Mouse (Mus musculus) kidney, postnatal 25 days (tissue): Measurements from ENCODE around the gene Cdc42ep2.
"Not testable (repeated sequence)": the region's sequence is repeated elsewhere in the genome, so short reads cannot be mapped to it uniquely, and the experiment has no call there.

Experiments used
- DNase-seq, 2 experiments: peaks; one replicate each; pipeline ENCODE4 v3.0.0; 2021; ENCODE audit warnings: mixed read lengths in 2 of 2

Gene Cdc42ep2

GRCm38 (mm10) chr19:5911430-5912102 lies 13.1 kb downstream of the Cdc42ep2 start:
- no peak for DNase-seq

DNA sequence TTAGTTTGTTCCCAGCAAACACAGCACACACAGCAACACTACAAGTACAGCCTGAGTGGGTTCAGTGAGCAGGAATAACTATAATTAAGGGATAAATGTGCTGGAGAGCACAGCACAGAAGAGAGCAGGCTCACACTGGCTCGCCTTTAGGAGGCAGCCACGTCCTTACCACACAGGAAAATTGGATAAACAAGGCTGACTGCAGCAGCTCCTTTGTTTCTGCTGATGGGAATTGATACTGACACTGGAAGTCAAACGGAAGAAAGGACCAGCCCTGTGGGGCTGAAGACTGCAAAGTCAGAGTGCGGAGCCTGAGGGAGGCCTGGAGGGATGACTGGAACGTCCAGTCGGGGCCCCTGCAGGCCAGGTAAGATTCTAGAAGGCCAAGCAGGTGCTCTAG lies 14.4 kb downstream of the Cdc42ep2 start:
- DNase-seq, result no peak

GRCm38 (mm10) chr19:5907275-5907674 lies 17.3 kb downstream of the Cdc42ep2 start:
- DNase-seq, result no peak

- peak; percentile 97 to 98 for DNase-seq
Measured at GRCm38 (mm10) chr19:5894002-5894678, 30.5 kb downstream of the Cdc42ep2 start, which contains the start of gene Tigd3. TSS of gene Tigd3 (minus strand) at chr19:5894149.

DNA sequence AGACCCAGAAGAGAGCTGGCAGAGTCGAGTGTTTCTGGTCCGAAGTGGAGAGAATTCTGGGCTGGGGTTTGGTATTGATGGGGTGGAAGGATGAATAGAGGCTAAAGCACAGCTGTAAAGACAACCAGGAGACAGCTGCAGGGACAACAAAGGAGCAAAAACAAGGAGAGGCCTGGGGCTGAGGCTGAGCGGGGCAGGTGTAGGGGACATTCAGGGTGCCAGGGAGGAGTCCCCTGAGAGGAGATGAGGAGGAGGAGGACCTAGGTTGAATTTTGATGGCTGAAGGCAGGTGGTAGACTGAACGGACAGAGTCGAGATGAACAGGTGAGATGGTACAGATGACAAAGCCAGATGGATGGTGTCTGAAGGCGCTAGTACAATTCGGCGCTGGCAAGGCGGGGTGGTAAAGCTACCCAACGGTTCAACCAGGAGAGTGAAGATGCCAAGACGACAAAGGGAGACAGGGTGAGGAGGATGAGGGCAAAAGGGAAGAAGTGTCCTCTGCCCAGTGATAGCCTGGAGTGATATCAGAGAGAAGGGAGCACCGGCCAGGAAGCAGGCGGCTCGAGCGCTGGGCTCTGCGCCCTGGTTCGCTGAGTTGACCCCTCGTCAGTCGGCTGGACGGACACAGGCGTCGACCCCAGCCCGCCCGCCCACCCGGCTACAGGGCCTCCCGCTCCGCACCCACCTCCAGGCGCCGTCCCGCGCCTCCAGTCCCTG lies 31.2 kb downstream of the Cdc42ep2 start:
- DNase-seq, result no peak

GRCm38 (mm10) chr19:5892735-5893134 lies 31.9 kb downstream of the Cdc42ep2 start:
- no peak for DNase-seq

DNA sequence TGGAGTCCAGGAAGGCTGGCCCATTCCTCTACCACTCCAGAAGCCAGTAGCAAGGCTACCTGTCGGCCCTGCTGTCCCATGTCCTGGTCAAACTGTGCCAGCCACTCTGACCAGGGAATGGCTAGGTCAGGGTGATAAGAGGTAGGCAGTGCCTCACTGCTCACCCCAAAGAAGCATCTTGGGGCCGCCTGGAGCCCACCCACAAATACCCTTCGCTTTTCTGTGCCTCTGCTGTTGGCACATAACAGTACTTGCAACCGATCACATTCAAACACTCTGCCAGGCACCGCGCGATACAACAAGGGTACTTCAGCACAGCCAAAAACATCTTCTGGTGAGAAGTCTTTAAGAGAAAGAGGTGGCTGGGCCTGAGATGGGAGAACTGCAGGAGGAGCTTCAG lies 32.4 kb downstream of the Cdc42ep2 start:
- DNase-seq, result no peak

GRCm38 (mm10) chr19:5891521-5892258 lies 32.9 kb downstream of the Cdc42ep2 start:
- no peak for DNase-seq

DNA sequence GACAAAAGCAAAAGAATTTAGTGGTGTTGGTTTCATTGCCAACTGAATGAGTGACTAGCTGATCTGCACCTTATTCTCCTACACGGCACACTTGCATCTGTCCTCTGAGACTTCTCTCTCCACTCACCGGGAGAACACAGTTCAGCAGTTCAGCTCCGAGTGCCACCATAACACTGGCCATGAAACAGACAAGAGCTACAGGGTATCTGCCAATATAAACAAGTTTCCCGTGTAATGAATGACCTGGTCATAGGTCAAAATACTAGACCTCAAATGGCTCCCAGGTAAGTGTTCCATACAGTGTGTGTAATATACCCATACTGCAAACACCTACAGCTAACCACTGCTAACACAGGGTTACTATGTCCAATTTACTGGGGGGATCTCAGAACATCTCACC lies 35.4 kb downstream of the Cdc42ep2 start:
- no peak for DNase-seq

DNA sequence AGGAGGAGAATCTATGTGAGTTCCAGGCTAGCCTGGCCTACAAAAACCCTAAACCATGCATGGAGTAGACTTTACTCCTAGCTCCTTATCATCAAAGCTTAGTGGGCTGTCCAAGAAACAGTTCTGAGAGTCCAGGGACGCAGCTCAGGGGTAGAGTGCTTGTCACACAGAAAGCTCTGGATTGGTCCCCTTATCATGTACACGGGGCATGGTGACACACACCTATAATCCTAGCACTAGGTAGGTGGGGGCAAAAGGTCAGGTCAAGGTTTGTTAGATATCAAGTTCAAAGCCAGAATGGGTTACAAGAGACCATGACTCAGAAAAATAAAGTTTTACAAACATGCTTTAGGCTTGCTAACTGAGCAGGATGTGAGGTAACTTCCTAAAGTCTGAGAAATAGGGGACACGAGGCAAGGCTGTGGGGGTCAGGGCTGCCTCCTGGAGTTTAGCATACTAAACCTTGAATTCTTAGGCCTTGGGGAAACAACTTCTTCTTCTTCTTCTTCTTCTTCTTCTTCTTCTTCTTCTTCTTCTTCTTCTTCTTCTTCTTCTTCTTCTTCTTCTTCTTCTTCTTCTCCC lies 37.3 kb downstream of the Cdc42ep2 start:
- no peak for DNase-seq

DNA sequence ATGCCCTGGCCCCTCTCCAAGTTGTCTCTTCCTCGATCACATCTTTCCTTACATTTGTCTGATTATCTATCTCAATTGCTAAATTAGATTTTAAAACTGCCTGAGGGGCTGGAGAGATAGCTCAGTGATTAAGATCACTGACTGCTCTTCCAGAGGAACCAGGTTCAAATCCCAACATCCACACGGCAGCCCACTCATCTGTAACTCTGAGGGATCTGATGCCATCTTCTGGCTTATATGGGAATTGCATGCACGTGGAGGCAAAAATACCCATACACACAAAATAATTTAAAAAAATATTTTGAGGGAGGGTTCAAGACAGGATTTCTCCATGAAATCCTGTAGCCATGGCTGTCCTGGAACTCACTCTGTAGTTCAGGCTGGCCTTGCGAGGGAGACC lies 38.8 kb downstream of the Cdc42ep2 start:
- peak in 1 of 2 experiments; percentile 51 for DNase-seq

DNA sequence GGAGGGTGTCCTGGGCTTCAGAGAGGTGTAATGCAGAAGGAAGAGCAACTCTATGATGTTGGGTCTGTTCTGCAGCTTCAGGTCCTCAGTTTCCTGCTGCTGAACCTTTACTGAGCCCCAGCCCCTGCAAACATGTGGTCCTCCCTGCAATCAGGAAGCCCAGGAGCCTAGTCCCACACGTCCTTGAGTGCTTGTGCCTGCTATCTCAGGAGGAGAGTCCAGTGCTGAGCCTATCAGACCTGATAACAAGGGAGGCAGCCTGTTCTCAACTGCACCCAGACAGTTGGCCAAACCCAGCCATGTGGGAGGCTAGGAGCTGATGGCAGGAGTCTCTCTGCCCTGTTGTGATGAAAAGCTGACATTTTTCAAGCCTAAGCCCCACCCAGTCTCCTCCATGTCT lies 40.7 kb downstream of the Cdc42ep2 start:
- DNase-seq, result no peak

- not testable (repeated sequence) for DNase-seq
Measured at GRCm38 (mm10) chr19:5882079-5882478, 42.5 kb downstream of the Cdc42ep2 start.

- DNase-seq, result peak; percentile 71 to 86
Measured at GRCm38 (mm10) chr19:5881155-5881554, 43.5 kb downstream of the Cdc42ep2 start.

GRCm38 (mm10) chr19:5879735-5880134 lies 44.9 kb downstream of the Cdc42ep2 start:
- no peak for DNase-seq

DNA sequence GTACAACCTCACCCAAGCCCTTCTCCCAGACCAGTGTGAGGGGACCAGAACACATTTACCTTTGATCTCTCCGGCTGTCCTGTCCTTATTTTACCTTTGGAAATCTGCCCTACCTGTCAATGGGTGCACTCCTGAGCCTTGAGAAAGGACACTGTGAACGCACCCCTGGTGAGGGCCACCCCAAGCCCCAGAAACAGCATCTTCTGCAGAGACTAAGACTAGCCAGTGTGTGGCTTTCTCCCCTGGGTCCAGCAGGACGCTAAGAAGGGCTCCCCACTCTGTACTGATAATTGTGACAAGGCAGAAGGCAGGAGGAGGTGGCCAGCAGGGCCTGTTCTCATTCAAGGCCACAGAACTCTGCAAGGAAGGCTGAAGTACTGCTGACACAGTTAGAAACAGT lies 45.7 kb downstream of the Cdc42ep2 start:
- DNase-seq, result peak in 1 of 2 experiments; percentile 55

DNA sequence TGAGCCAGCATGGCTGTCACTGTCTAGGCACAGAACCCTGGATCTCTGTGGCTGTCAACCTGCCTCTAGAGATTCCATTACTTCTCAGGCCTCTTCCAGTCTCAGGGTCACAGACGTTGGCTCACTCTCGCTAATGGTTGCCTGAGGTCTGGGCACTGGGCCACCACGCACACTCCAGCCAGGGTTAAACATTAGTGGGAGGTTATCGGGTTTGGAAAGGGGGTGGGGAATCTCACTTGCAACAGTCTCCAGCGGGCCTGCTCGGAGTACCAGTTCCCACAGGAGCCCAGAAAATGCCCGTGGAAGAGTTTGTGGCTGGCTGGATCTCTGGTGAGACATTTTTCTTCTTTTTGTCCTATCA lies 46.3 kb downstream of the Cdc42ep2 start:
- DNase-seq, result peak; percentile 91 to 94

GRCm38 (mm10) chr19:5877618-5878361 lies 46.8 kb downstream of the Cdc42ep2 start, which contains the start of gene Slc25a45:
TSS of gene Slc25a45 (plus strand) at chr19:5877808.
- peak; percentile 79 to 86 for DNase-seq

- DNase-seq, result peak; percentile 97 to 98
Measured at GRCm38 (mm10) chr19:5874969-5875480, 49.6 kb downstream of the Cdc42ep2 start, which contains the start of gene Frmd8. TSS of gene Frmd8 (minus strand) at chr19:5875274.

DNA sequence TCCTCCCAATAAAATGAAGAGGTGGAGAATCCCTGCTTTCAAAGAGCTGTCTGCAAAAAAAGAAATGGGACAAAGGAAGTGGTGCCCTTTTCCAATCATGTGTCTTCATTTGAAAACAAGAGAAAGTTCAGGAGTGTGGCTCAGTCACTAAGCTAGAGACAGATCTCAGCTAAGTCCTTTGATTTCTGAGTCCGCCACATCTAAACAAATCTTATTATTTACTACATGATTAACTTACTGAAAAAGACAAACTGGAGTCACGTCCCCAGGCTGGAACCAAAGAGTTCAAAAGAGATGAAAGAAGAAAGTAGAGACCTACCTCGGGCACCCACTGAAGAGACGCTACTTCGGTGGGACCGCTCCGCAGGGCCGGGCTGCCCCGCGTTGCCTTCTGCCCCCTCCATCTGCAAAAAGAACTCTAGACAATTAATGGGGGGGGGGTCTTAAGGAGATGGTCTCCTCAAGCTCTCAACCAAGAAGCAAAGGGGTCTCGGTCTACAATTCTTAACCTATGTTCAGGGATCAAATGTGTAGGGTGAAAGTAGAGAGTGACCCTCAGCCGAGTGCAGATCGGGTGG lies 50.1 kb downstream of the Cdc42ep2 start:
- DNase-seq, result no peak

- DNase-seq, result no peak
Measured at GRCm38 (mm10) chr19:5872931-5873556, 51.6 kb downstream of the Cdc42ep2 start.
